Mouse (Mus musculus): Measurements from ENCODE around the gene Gm9780. TPM values are rescaled to one million over a fixed set of nuclear protein-coding genes. Genes with fewer than 3 reads are reported as not detected.
"Not testable (repeated sequence)": the region's sequence is repeated elsewhere in the genome, so short reads cannot be mapped to it uniquely, and the experiment has no call there.

Gene Gm9780
- polyA plus RNA-seq (2012; rRNA removed): 49.9 and 59.0 TPM in 2 replicates

DNA sequence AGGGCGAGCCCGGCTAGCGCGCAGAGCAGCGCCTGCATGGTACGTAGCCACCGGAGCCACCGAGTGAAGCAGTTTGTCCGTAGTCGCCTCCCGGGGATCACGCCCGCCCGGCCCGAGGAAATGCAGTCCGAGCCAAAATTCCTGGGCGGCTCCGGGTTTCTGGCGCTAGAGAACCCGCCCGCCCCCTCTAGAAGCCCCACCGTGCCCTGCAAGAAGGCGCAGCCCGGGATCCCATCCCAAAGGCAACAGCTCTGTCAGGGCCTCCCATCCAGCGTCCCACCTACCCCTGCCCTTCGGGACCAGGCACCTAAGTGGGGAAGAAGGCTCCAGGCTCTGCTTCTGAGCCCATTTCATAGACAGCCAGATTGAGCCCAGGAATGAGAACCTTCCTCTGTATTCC lies at the start of gene Gm9780:
TSS of gene Gm9780 (minus strand) at position 101 of the 400 bp plus-strand sequence.
- H3K27ac ChIP-seq (ENCODE audit: control insufficient read depth, insufficient read depth, low read length); H3K27me3 ChIP-seq (ENCODE audit: control insufficient read depth, insufficient read depth, low read length); H3K36me3 ChIP-seq (ENCODE audit: control insufficient read depth, insufficient read depth, low read length); H3K4me3 ChIP-seq (ENCODE audit: control insufficient read depth, insufficient read depth, low read length); H3K4me1 ChIP-seq (replicated peaks; ENCODE audit: control insufficient read depth, insufficient read depth, low read length); DNase-seq: not testable (repeated sequence)
- no CpG with 5 or more reads among the region's 26 CpGs for WGBS

DNA sequence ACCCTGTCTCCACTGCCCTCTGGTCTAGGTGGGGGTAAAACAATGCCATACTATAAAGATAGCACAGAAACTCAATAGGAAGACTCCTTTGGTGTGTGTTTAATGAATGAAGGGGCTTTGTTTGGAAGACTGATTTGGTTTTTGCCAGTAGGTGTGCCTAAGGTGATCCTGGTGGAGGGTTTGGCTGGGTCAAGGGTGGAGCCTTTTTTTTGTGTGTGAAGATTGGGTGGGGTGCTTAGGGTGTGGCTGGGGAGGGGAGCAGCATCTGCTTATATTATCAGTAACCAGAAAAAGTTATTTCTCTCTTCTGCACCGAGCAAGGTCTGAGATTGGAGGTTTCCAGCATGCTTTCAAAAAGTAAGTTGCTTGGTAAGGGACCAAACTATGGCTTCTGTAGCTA lies 39.5 kb upstream of the Gm9780 start, which contains the start of gene Cphx3:
TSS of gene Cphx3 (plus strand) at position 301 of the 400 bp plus-strand sequence.
- not testable (repeated sequence) for H3K27ac ChIP-seq (ENCODE audit: control insufficient read depth, insufficient read depth, low read length); H3K36me3 ChIP-seq (ENCODE audit: control insufficient read depth, insufficient read depth, low read length)

DNA sequence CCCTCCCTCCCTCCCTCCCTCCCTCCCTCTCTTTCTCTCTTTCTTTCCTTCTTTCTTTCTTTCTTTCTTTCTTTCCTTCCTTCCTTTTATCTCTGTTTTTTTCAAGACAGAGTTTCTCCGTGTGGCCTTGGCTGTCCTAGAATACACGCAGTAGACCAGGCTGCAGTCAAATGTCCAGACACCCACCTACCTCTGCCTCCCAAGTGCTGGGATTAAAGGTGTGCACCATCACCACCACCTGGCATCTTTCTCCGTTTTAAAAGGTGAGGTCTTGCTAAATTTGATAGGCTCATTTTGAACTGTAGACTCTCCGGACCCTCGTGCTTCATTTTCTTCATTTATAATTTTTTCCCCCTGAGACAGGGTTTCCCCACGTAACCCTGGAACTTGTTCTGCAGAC lies 38.7 kb upstream of the Gm9780 start, which contains the start of gene Cphx2:
TSS of gene Cphx2 (plus strand) at position 301 of the 400 bp plus-strand sequence.
- DNase-seq; H3K36me3 ChIP-seq (ENCODE audit: control insufficient read depth, insufficient read depth, low read length); H3K27me3 ChIP-seq (ENCODE audit: control insufficient read depth, insufficient read depth, low read length); H3K4me3 ChIP-seq (ENCODE audit: control insufficient read depth, insufficient read depth, low read length); H3K4me1 ChIP-seq (replicated peaks; ENCODE audit: control insufficient read depth, insufficient read depth, low read length); H3K27ac ChIP-seq (ENCODE audit: control insufficient read depth, insufficient read depth, low read length): not testable (repeated sequence)
- no CpG with 5 or more reads among the region's 6 CpGs for WGBS

More for the DNA sequence above, 39.5 kb upstream of the Gm9780 start, which contains the start of gene Cphx3:
- H3K4me3 ChIP-seq (ENCODE audit: control insufficient read depth, insufficient read depth, low read length); DNase-seq; H3K27me3 ChIP-seq (ENCODE audit: control insufficient read depth, insufficient read depth, low read length); H3K4me1 ChIP-seq (replicated peaks; ENCODE audit: control insufficient read depth, insufficient read depth, low read length): not testable (repeated sequence)
- no CpG with 5 or more reads among the region's 1 CpGs for WGBS

DNA sequence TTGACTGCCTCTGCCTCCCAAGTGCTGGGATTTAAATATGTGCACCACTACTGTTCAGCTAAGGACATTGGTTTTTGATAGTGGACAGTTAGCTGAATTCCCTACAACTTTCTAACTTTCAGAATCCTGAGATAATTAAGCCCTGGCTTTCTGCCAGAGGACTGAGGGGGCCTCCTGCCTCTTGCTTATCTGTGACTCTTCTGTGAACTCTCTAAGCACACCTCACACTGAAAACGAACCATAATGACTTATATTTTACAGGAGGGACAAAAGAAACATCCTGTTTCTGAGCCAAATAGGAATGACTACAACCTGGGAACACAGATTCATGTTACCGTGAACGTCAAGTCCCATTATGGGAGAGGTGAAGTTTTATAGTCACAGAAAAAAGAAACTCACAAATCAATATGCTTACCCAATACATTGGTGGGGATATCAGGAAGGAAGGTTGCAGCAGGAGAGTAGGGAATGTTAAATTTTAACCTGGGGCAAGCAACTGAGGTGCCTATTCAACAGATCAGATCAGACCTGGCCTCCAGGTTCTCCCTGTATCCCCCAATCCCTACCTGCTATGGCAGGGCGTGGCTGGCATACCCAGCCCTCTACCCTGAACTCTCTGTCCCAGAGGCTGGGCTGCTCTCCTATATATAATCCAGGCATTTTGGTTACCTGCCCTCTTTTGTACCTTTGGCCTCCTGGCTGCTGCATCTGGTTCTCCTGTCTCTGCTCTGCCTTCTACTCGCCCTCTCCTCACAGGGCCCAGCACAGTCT lies 34.3 kb upstream of the Gm9780 start:
- H3K4me3 ChIP-seq (ENCODE audit: control insufficient read depth, insufficient read depth, low read length); H3K4me1 ChIP-seq (replicated peaks; ENCODE audit: control insufficient read depth, insufficient read depth, low read length); H3K27ac ChIP-seq (ENCODE audit: control insufficient read depth, insufficient read depth, low read length); DNase-seq; H3K36me3 ChIP-seq (ENCODE audit: control insufficient read depth, insufficient read depth, low read length); H3K27me3 ChIP-seq (ENCODE audit: control insufficient read depth, insufficient read depth, low read length): not testable (repeated sequence)
- WGBS: no CpG with 5 or more reads among the region's 5 CpGs

DNA sequence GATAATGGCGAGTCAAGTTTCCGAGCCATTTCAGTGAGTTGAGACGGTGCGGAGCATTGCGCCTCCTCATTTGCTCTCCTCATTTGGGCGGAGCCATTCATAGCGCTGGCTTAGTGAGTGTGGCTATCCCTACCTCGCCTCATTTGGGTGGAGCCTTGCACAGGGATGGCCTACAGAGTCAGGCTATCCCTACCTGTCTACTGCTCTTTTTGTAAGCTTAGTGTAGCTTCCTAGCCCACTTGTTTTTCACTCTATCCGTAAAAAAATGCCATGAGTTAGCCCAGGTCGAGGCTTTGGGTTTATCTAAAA lies 24.8 kb upstream of the Gm9780 start, which contains the start of gene Tmem254c:
TSS of gene Tmem254c (minus strand) at position 31 of the 309 bp plus-strand sequence.
- not testable (repeated sequence) for H3K27ac ChIP-seq (ENCODE audit: control insufficient read depth, insufficient read depth, low read length); H3K4me3 ChIP-seq (ENCODE audit: control insufficient read depth, insufficient read depth, low read length); H3K4me1 ChIP-seq (replicated peaks; ENCODE audit: control insufficient read depth, insufficient read depth, low read length); H3K27me3 ChIP-seq (ENCODE audit: control insufficient read depth, insufficient read depth, low read length); DNase-seq; H3K36me3 ChIP-seq (ENCODE audit: control insufficient read depth, insufficient read depth, low read length)
- WGBS: no CpG with 5 or more reads among the region's 10 CpGs

DNA sequence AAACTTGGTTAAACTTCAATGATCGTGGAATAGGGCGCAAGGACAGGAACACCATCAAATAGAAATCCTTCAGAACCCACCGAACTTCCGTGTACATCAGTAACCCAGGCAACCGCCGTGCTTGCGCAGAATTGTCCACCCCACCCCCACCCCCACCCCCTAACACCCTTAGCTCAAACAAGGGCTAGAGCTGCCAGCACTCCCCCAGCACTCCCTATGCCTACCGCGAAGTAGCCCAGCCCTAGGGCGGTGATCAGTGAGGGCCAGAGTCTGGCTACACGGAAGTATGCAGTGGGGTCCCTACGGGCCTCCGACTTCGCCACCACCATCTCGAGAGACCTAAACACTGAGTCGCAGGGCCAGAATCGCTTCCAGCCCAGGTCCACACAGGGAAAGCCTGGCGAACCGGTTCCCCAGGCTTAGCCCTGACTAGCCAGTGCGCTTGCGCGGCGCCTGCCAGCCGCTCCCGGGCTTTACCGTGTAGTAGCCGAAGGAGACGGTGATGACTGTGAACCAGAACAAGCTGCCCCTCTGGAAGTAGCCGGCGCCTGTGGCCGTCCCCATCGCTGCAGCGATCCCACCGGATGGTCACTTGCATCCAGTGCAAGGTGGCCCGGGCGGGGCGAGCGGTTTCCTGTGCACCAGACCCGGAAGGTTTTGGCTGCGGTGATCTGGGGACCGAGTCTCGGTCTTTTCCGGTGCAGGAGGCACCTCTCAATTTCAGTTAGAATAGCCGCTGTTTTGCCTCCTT lies 24.2 kb upstream of the Gm9780 start:
- not testable (repeated sequence) for H3K36me3 ChIP-seq (ENCODE audit: control insufficient read depth, insufficient read depth, low read length); DNase-seq; H3K27ac ChIP-seq (ENCODE audit: control insufficient read depth, insufficient read depth, low read length); H3K4me1 ChIP-seq (replicated peaks; ENCODE audit: control insufficient read depth, insufficient read depth, low read length); H3K4me3 ChIP-seq (ENCODE audit: control insufficient read depth, insufficient read depth, low read length); H3K27me3 ChIP-seq (ENCODE audit: control insufficient read depth, insufficient read depth, low read length)
- WGBS: no CpG with 5 or more reads among the region's 44 CpGs

DNA sequence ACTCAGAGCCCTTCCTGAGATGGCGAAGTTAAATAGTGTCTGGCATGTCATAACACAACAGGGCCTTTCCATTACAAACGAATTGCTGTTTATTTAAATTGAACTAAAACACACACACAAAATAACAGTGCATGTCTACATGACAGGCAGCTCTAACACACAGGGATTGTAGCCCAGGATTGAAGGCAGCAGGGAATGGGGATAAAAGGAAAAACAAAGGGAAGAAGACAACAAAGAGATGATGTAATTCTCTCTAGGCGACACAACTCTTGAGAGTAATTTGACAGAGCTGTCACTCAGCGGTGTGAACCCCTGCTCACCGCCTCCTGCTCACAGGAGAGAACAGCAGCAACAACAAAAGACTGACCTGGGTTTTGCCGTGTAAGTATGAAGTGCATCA lies 16.9 kb upstream of the Gm9780 start:
- not testable (repeated sequence) for H3K36me3 ChIP-seq (ENCODE audit: control insufficient read depth, insufficient read depth, low read length); H3K27me3 ChIP-seq (ENCODE audit: control insufficient read depth, insufficient read depth, low read length); H3K27ac ChIP-seq (ENCODE audit: control insufficient read depth, insufficient read depth, low read length); H3K4me1 ChIP-seq (replicated peaks; ENCODE audit: control insufficient read depth, insufficient read depth, low read length); H3K4me3 ChIP-seq (ENCODE audit: control insufficient read depth, insufficient read depth, low read length); DNase-seq
- no CpG with 5 or more reads among the region's 6 CpGs for WGBS

DNA sequence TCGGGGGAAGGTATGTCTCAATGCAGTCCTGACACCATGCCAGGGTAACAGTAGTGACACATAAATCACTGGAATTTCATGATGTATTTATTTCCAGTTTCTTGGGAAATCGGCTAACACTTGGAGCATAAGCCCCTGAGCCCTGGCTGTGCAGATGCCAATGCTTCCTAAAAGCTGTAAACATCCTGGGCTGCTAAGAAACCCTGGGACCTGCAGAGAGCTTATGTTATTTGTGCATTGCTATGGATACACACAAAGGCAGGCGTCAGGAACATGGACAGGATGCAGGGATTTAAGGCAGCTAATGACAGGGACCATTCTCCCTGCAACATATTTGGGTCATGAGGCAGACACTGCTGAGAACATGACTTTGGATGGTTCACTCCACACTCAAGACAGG lies 15.7 kb upstream of the Gm9780 start:
- H3K27me3 ChIP-seq (ENCODE audit: control insufficient read depth, insufficient read depth, low read length); H3K4me3 ChIP-seq (ENCODE audit: control insufficient read depth, insufficient read depth, low read length); H3K4me1 ChIP-seq (replicated peaks; ENCODE audit: control insufficient read depth, insufficient read depth, low read length); H3K36me3 ChIP-seq (ENCODE audit: control insufficient read depth, insufficient read depth, low read length); DNase-seq; H3K27ac ChIP-seq (ENCODE audit: control insufficient read depth, insufficient read depth, low read length): not testable (repeated sequence)
- no CpG with 5 or more reads among the region's 3 CpGs for WGBS

DNA sequence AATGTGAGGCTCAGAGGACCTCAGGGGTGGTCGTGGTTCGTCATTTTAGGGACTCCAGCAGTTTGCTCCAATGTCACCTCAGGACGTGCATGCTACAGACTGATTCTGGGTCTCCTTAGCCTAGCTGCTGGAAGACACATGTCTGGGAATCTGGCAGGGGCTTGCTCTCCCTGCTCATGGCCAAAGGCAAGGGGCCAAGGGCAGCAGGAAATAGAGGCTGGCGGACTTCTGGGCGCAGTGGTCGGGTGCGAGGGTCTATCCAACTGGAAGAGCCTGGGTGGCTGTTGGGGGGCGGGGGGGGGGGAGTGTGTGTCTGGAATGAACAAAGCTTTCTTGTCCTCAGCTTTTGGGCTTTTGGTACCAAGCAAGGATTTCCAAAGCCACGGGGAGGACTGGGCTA lies 6.3 kb upstream of the Gm9780 start:
- no CpG with 5 or more reads among the region's 9 CpGs for WGBS
- not testable (repeated sequence) for H3K27me3 ChIP-seq (ENCODE audit: control insufficient read depth, insufficient read depth, low read length); H3K4me1 ChIP-seq (replicated peaks; ENCODE audit: control insufficient read depth, insufficient read depth, low read length); DNase-seq; H3K36me3 ChIP-seq (ENCODE audit: control insufficient read depth, insufficient read depth, low read length); H3K27ac ChIP-seq (ENCODE audit: control insufficient read depth, insufficient read depth, low read length); H3K4me3 ChIP-seq (ENCODE audit: control insufficient read depth, insufficient read depth, low read length)

DNA sequence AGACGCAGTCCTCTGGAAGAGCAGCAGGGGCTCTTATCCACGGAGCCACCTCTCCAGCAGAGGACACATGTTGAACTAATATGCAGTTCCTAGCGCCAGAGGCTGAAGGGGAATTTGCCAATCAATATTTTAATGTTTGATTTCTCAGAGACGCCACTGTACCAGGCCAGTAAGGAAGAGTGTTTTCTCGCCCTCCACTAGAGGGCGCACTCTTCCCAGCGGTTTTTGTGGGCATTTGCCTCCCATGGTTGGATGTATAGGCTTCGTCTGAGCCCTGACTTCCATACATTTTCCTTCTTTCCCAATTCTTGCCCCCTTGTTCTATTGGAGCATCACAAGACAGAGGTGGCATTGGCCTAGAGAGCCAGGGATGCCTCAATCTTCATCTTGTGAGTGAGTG lies 4.5 kb upstream of the Gm9780 start:
- not testable (repeated sequence) for H3K27me3 ChIP-seq (ENCODE audit: control insufficient read depth, insufficient read depth, low read length); H3K27ac ChIP-seq (ENCODE audit: control insufficient read depth, insufficient read depth, low read length); DNase-seq; H3K4me3 ChIP-seq (ENCODE audit: control insufficient read depth, insufficient read depth, low read length); H3K4me1 ChIP-seq (replicated peaks; ENCODE audit: control insufficient read depth, insufficient read depth, low read length); H3K36me3 ChIP-seq (ENCODE audit: control insufficient read depth, insufficient read depth, low read length)
- WGBS: no CpG with 5 or more reads among the region's 8 CpGs

DNA sequence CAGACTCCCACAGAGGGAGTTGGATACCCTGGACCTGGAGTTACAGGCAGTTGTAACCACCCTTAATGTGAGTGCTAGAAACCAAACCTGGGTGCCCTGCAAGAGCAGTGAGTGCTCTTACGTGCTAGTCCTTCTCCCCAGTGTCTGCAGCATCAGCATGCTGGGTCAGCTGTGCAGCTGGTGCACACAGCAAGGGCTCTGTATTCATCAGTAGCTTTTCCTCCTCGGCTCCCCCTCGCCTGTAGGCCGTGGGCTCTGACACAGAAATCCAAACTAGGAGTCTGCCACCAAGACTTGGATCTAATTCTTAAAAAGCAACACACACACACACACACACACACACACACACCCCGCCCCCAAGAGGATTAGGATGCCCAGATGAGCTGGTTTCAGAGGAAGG lies 2.5 kb upstream of the Gm9780 start:
- not testable (repeated sequence) for H3K27me3 ChIP-seq (ENCODE audit: control insufficient read depth, insufficient read depth, low read length); H3K36me3 ChIP-seq (ENCODE audit: control insufficient read depth, insufficient read depth, low read length); DNase-seq; H3K27ac ChIP-seq (ENCODE audit: control insufficient read depth, insufficient read depth, low read length); H3K4me1 ChIP-seq (replicated peaks; ENCODE audit: control insufficient read depth, insufficient read depth, low read length); H3K4me3 ChIP-seq (ENCODE audit: control insufficient read depth, insufficient read depth, low read length)
- no CpG with 5 or more reads among the region's 5 CpGs for WGBS

Data from thymus, adult 2 months (tissue).